Mouse (Mus musculus) small intestine, adult 2 months (tissue): ENCODE measurements around the gene Orm3. TPM values are rescaled to one million over a fixed set of nuclear protein-coding genes. Genes with fewer than 3 reads are reported as not detected.

Experiments used
- H3K27ac ChIP-seq: fragments of 200-500 bp; 2 replicates; pipeline ENCODE4 v1.5.1; 2012; ENCODE audit warnings: low read depth, low read length, control low read depth, inconsistent platforms; ENCODE audit not compliant: insufficient read depth
- H3K27me3 ChIP-seq: fragments of 200-500 bp; 2 replicates; pipeline ENCODE4 v1.6.1; 2012; ENCODE audit warnings: mild to moderate bottlenecking, moderate library complexity, low read length, inconsistent platforms; ENCODE audit not compliant: control insufficient read depth, insufficient read depth
- H3K36me3 ChIP-seq: fragments of 200-500 bp; 2 replicates; pipeline ENCODE4 v1.6.1; 2012; ENCODE audit warnings: mild to moderate bottlenecking, low read length, control low read depth, inconsistent platforms; ENCODE audit not compliant: control insufficient read depth, insufficient read depth
- H3K4me1 ChIP-seq: fragments of 200-500 bp; 2 replicates; pipeline ENCODE4 v1.6.1; 2012; ENCODE audit warnings: low read length, inconsistent platforms, mixed read lengths; ENCODE audit not compliant: control insufficient read depth, insufficient read depth, insufficient read length
- H3K4me3 ChIP-seq: fragments of 200-500 bp; 2 replicates; pipeline ENCODE4 v1.5.1; 2012; ENCODE audit warnings: low read depth, mild to moderate bottlenecking, control low read depth, inconsistent platforms, low read length, moderate library complexity
- CTCF ChIP-seq: fragments of 200-500 bp; IDR thresholded peaks from 2 replicates; pipeline ENCODE4 v1.5.1; 2012; ENCODE audit warnings: low read depth, mild to moderate bottlenecking, control low read depth, inconsistent platforms, low read length, moderate library complexity, mixed read lengths; ENCODE audit not compliant: insufficient replicate concordance, insufficient read length; ENCODE audit errors: extremely low read depth
- POLR2A ChIP-seq: fragments of 200-500 bp; IDR thresholded peaks from 2 replicates; pipeline ENCODE4 v1.6.1; 2012; ENCODE audit warnings: low read depth, mild to moderate bottlenecking, control low read depth, inconsistent platforms, low read length, moderate library complexity
- WGBS: fragments of 180-500 bp; shearing (Covaris S2); methylation state at CpG from one replicate; pipeline ENCODE4 v1.1.7; 2018; 5-methylcytosine and 5-hydroxymethylcytosine counted together
- polyA plus RNA-seq: library from polyadenylated mRNA; depleted of rRNA; stranded (reverse); fragments of >200 nt; gene quantifications from 2 replicates; pipeline ENCODE4 v1.2.3, GENCODE M21; 2012

Gene Orm3
- polyA plus RNA-seq, 1 experiment = not detected

- no peaks in the 10 kb centered on the region for H3K27me3 ChIP-seq
- no peaks in the 10 kb centered on the region; the same call in 1 of the 2 replicates for H3K36me3 ChIP-seq
- H3K4me1 ChIP-seq = peaks cover 8% of the 10 kb centered on the region
- WGBS = 71% methylated on average over 6 of the region's 6 CpGs
- H3K27ac ChIP-seq = peak overlapping the region; percentile 97
- no peak for TF ChIP-seq CTCF
- TF ChIP-seq POLR2A = no peak
- peak overlapping the region; percentile 67 for H3K4me3 ChIP-seq
Measured at GRCm38 (mm10) chr4:63401620-63402019, 45.7 kb downstream of the Orm3 start.

- no peaks in the 10 kb centered on the region for H3K27me3 ChIP-seq
- WGBS = 63% methylated on average over 10 of the region's 10 CpGs
- TF ChIP-seq POLR2A (no peak), CTCF (no peak)
- peak overlapping the region; percentile 97 for H3K27ac ChIP-seq
- H3K4me1 ChIP-seq = peaks cover 8% of the 10 kb centered on the region
- H3K4me3 ChIP-seq = peak overlapping the region; percentile 67
- no peaks in the 10 kb centered on the region; the same call in 1 of the 2 replicates for H3K36me3 ChIP-seq
Measured at GRCm38 (mm10) chr4:63402056-63402455, 46.1 kb downstream of the Orm3 start.

GRCm38 (mm10) chr4:63402558-63402957 is 46.6 kb downstream of the Orm3 start:
- no peaks in the 10 kb centered on the region; the same call in 1 of the 2 replicates for H3K36me3 ChIP-seq
- peaks cover 8% of the 10 kb centered on the region for H3K4me1 ChIP-seq
- H3K27me3 ChIP-seq = no peaks in the 10 kb centered on the region
- peak overlapping the region; percentile 67 for H3K4me3 ChIP-seq
- peak overlapping the region; percentile 97 for H3K27ac ChIP-seq
- TF ChIP-seq CTCF (no peak), POLR2A (no peak)
- 46% methylated on average over 6 of the region's 6 CpGs for WGBS

- peak within 1 kb of the TSS; percentile 67 for H3K4me3 ChIP-seq
- peak within 1 kb of the TSS; percentile 97 for H3K27ac ChIP-seq
- 10% methylated on average over 17 of the region's 17 CpGs for WGBS
- no peaks in the 10 kb centered on the region for H3K36me3 ChIP-seq
- TF ChIP-seq CTCF (no peak), POLR2A (peak; percentile 48)
- H3K4me1 ChIP-seq = peaks cover 10% of the 10 kb centered on the region; the same call in 1 of the 2 replicates
- H3K27me3 ChIP-seq = no peaks in the 10 kb centered on the region
Measured at GRCm38 (mm10) chr4:63403040-63403959, 47.3 kb downstream of the Orm3 start, which contains the start of gene Akna. Gene Akna, minus strand, starts transcription at chr4:63403354.

- Histone ChIP-seq H3K36me3 (no peaks in the 10 kb centered on the region), H3K27me3 (no peaks in the 10 kb centered on the region), H3K27ac (peak overlapping the region; percentile 97), H3K4me1 (peaks cover 14% of the 10 kb centered on the region; the same call in 1 of the 2 replicates), H3K4me3 (peak overlapping the region; percentile 20; the same call in 1 of the 2 replicates)
- TF ChIP-seq POLR2A (0 out of 2 replicates have a peak, but pooled peaks have one; percentile 5), CTCF (no peak)
- 63% methylated on average over 7 of the region's 7 CpGs for WGBS
Measured at GRCm38 (mm10) chr4:63404205-63404604, 48.2 kb downstream of the Orm3 start.

GRCm38 (mm10) chr4:63405051-63405450 is 49.1 kb downstream of the Orm3 start:
- TF ChIP-seq CTCF (no peak), POLR2A (no peak)
- Histone ChIP-seq H3K27me3 (no peaks in the 10 kb centered on the region), H3K4me1 (peaks cover 14% of the 10 kb centered on the region; the same call in 1 of the 2 replicates), H3K27ac (peak overlapping the region; percentile 84), H3K36me3 (no peaks in the 10 kb centered on the region), H3K4me3 (no peak overlapping the region)
- 17% methylated on average over 7 of the region's 7 CpGs for WGBS

GRCm38 (mm10) chr4:63405683-63406082 is 49.7 kb downstream of the Orm3 start:
- no peaks in the 10 kb centered on the region for H3K27me3 ChIP-seq
- H3K27ac ChIP-seq = peak overlapping the region; percentile 84
- peaks cover 14% of the 10 kb centered on the region; the same call in 1 of the 2 replicates for H3K4me1 ChIP-seq
- no peak overlapping the region for H3K4me3 ChIP-seq
- TF ChIP-seq CTCF = no peak
- WGBS = 47% methylated on average over 4 of the region's 4 CpGs
- H3K36me3 ChIP-seq = no peaks in the 10 kb centered on the region

GRCm38 (mm10) chr4:63408247-63408646 is 52.3 kb downstream of the Orm3 start:
- no peak for TF ChIP-seq CTCF
- TF ChIP-seq POLR2A = no peak
- peaks cover 14% of the 10 kb centered on the region; the same call in 1 of the 2 replicates for H3K4me1 ChIP-seq
- WGBS = 65% methylated on average over 7 of the region's 7 CpGs
- no peak overlapping the region for H3K4me3 ChIP-seq
- H3K27ac ChIP-seq = no peak overlapping the region
- no peaks in the 10 kb centered on the region for H3K36me3 ChIP-seq
- H3K27me3 ChIP-seq = no peaks in the 10 kb centered on the region
